Mouse (Mus musculus) myocyte (in vitro differentiated cells): ENCODE data around the gene Mks1.

Experiments used
- CEBPB ChIP-seq: IDR thresholded peaks from 2 replicates; pipeline ENCODE4 v1.6.1; 2011; ENCODE audit warnings: mild to moderate bottlenecking, moderate library complexity; ENCODE audit not compliant: poor library complexity, insufficient read depth, severe bottlenecking
- E2F4 ChIP-seq: IDR thresholded peaks from one replicate; pipeline ENCODE4 v1.6.1; 2011; ENCODE audit warnings: mild to moderate bottlenecking, control low read depth, moderate library complexity; ENCODE audit not compliant: insufficient read depth
- MAX ChIP-seq: IDR thresholded peaks from one replicate; pipeline ENCODE4 v1.6.1; 2011; ENCODE audit warnings: low read depth, mild to moderate bottlenecking, control low read depth
- MYOG ChIP-seq, 3 experiments: IDR thresholded peaks; one replicate each; pipeline ENCODE4 v1.6.1; 2011; ENCODE audit warnings: control low read depth in 2 of 3, low read depth in 2 of 3, mild to moderate bottlenecking in 2 of 3; ENCODE audit not compliant: insufficient read length in 2 of 3, control insufficient read depth in 1 of 3, insufficient read depth in 1 of 3
- POLR2A ChIP-seq: IDR thresholded peaks from one replicate; pipeline ENCODE4 v1.6.1; 2011; ENCODE audit warnings: low read depth, mild to moderate bottlenecking, control low read depth, moderate library complexity; ENCODE audit not compliant: insufficient read length
- POLR2AphosphoS2 ChIP-seq: IDR thresholded peaks from one replicate; pipeline ENCODE4 v1.6.1; 2011; ENCODE audit warnings: low read depth, control low read depth; ENCODE audit not compliant: insufficient read length
- REST ChIP-seq: IDR thresholded peaks from one replicate; pipeline ENCODE4 v1.6.1; 2011; ENCODE audit warnings: mild to moderate bottlenecking, control low read depth, moderate library complexity; ENCODE audit not compliant: insufficient read depth, insufficient read length
- TCF12 ChIP-seq: IDR thresholded peaks from one replicate; pipeline ENCODE4 v1.6.1; 2011; ENCODE audit warnings: mild to moderate bottlenecking, control low read depth; ENCODE audit not compliant: poor library complexity, insufficient read depth, severe bottlenecking
- TCF3 ChIP-seq: IDR thresholded peaks from one replicate; pipeline ENCODE4 v1.6.1; 2011; ENCODE audit warnings: low read depth, control low read depth; ENCODE audit not compliant: insufficient read length

- TF ChIP-seq E2F4 (no peak), POLR2A (no peak), MAX (no peak), CEBPB (no peak), MYOG (IDR thresholded peaks at IDR 0.05; ENCODE audit: control insufficient read depth in 1 of 3, insufficient read depth in 1 of 3, insufficient read length in 2 of 3, low read depth in 2 of 3) (no peak), POLR2AphosphoS2 (no peak), REST (no peak), TCF12 (no peak), TCF3 (no peak)
Measured at GRCm38 (mm10) chr11:87808236-87808635, 44.8 kb upstream of the Mks1 start.
